8 mouse cellular contexts compared by ENCODE assay signal in genomic region chr11:98740393-98741050, GRCm38 (mm10). TPM values are rescaled to one million over a fixed set of nuclear protein-coding genes. Genes with fewer than 3 reads are reported as not detected.
DNase-seq lines count a peak whose midpoint lies in the region; ATAC-seq and TF ChIP-seq lines count a peak whose summit lies in the region.

TSS of gene Thra (plus strand) at chr11:98740638.

- no peaks in the 10 kb centered on the region for H3K27me3 ChIP-seq in heart, embryonic 13.5 days (replicated peaks)
- no peaks in the 10 kb centered on the region for H3K27me3 ChIP-seq in liver, embryonic 12.5 days (replicated peaks)

- H3K9ac ChIP-seq in ES-E14 (ENCODE audit: insufficient read depth, low read depth, low read length, poor library complexity, severe bottlenecking) = peak within 1 kb of the TSS; percentile 35; the same call in 1 of the 2 replicates
- H3K9ac ChIP-seq in heart, embryonic 13.5 days = peak within 1 kb of the TSS; percentile 95
- peak within 1 kb of the TSS; percentile 98 for H3K9ac ChIP-seq in liver, embryonic 12.5 days

- H3K4me1 ChIP-seq in ES-E14 (ENCODE audit: control insufficient read depth in 2 of 2, insufficient read depth in 2 of 2, low read length in 2 of 2, poor library complexity in 1 of 2) = peaks cover 13 to 38% of the 10 kb centered on the region in 2 experiments
- peaks cover 17% of the 10 kb centered on the region for H3K4me1 ChIP-seq in bone marrow macrophage, adult 2 months (ENCODE audit: control insufficient read depth, insufficient read depth, low read length)
- peaks cover 54% of the 10 kb centered on the region for H3K4me1 ChIP-seq in heart, embryonic 13.5 days
- peaks cover 73% of the 10 kb centered on the region for H3K4me1 ChIP-seq in liver, embryonic 12.5 days

- no peak within 1 kb of the TSS; the same call in 1 of the 2 replicates for H3K27ac ChIP-seq in ES-E14 (ENCODE audit: insufficient read depth, low read depth, low read length, poor library complexity, severe bottlenecking)
- no peak within 1 kb of the TSS for H3K27ac ChIP-seq in bone marrow macrophage, adult 2 months (ENCODE audit: insufficient read depth, low read depth, low read length)
- H3K27ac ChIP-seq in heart, embryonic 13.5 days (replicated peaks) = peak within 1 kb of the TSS; percentile 96
- H3K27ac ChIP-seq in liver, embryonic 12.5 days = peak within 1 kb of the TSS; percentile 95

- in situ Hi-C loops in ES-E14 (cut with MboI; ENCODE audit: low sequenced_read_pairs in 2 of 2, unreplicated experiment in 2 of 2) = no loop called here

- H3K36me3 ChIP-seq in ES-E14 (ENCODE audit: control insufficient read depth, insufficient read depth, low read length, poor library complexity, severe bottlenecking) = no peaks in the 10 kb centered on the region
- H3K36me3 ChIP-seq in heart, embryonic 13.5 days = no peaks in the 10 kb centered on the region
- no peaks in the 10 kb centered on the region for H3K36me3 ChIP-seq in liver, embryonic 12.5 days

- no peaks in the 10 kb centered on the region for H3K9me3 ChIP-seq in ES-E14 (ENCODE audit: control insufficient read depth, insufficient read depth, low read depth, low read length)
- no peaks in the 10 kb centered on the region for H3K9me3 ChIP-seq in heart, embryonic 13.5 days
- no peaks in the 10 kb centered on the region for H3K9me3 ChIP-seq in liver, embryonic 12.5 days (replicated peaks)

- no peak for TF ChIP-seq CTCF in bone marrow macrophage, adult 2 months (IDR thresholded peaks at IDR 0.05; ENCODE audit: low read depth, low read length)

- H3K4me2 ChIP-seq in heart, embryonic 13.5 days = peak within 1 kb of the TSS; percentile 79
- H3K4me2 ChIP-seq in liver, embryonic 12.5 days = peak within 1 kb of the TSS; percentile 99

- H3K4me3 ChIP-seq in ES-E14 (ENCODE audit: insufficient read depth in 1 of 2, low read depth in 1 of 2, low read length in 2 of 2, poor library complexity in 1 of 2, severe bottlenecking in 1 of 2) = peak within 1 kb of the TSS; percentile 85 to 97
- peak within 1 kb of the TSS; percentile 56 for H3K4me3 ChIP-seq in bone marrow macrophage, adult 2 months (ENCODE audit: insufficient read depth, low read length)
- H3K4me3 ChIP-seq in heart, embryonic 13.5 days = peak within 1 kb of the TSS; percentile 79
- H3K4me3 ChIP-seq in liver, embryonic 12.5 days = peak within 1 kb of the TSS; percentile 81

- under 1% methylated on average over 22 of the region's 22 CpGs for WGBS in heart, embryonic 13.5 days
- 1% methylated on average over 22 of the region's 22 CpGs for WGBS in liver, embryonic 12.5 days (ENCODE audit: insufficient replicate concordance)

- ATAC-seq in erythroid progenitor cell, adult 5-6 weeks (replicated peaks; ENCODE audit: low FRiP score, poor library complexity, severe bottlenecking) = peak; percentile 84
- ATAC-seq in heart, embryonic 13.5 days (ENCODE audit: extremely low read depth, insufficient number of reproducible peaks, low FRiP score, low TSS enrichment) = 0 out of 2 replicates have a peak, but pooled peaks have one; percentile 22
- peak; percentile 84 for ATAC-seq in liver, embryonic 12.5 days

- no peak for DNase-seq in ES-E14 (ENCODE audit: low read depth, low spot score)
- peak; percentile 83 for DNase-seq in kidney, postnatal 10 days
- DNase-seq in neural tube, embryonic 10.5 days (ENCODE audit: extremely low spot score, low spot score) = peak; percentile 63
- DNase-seq in urinary bladder, postnatal 14 days (ENCODE audit: low spot score) = peak; percentile 74

- no peak for TF ChIP-seq POLR2A in bone marrow macrophage, adult 2 months (IDR thresholded peaks at IDR 0.05; ENCODE audit: borderline replicate concordance, low read depth, low read length)

TF ChIP-seq in ES-E14, 5 proteins besides CTCF, POLR2A, EP300 and RAD21:
- TF ChIP-seq MAFK (IDR thresholded peaks at IDR 0.05; ENCODE audit: insufficient read depth, low read depth, low read length) = no peak
- TF ChIP-seq CHD2 (IDR thresholded peaks at IDR 0.05; ENCODE audit: low read depth, low read length) = no peak
- no peak for TF ChIP-seq HCFC1 (IDR thresholded peaks at IDR 0.05; ENCODE audit: borderline replicate concordance, insufficient read depth, low read length)
- no peak for TF ChIP-seq ZNF384 (IDR thresholded peaks at IDR 0.05; ENCODE audit: low read depth, low read length)
- TF ChIP-seq ZC3H11A (IDR thresholded peaks at IDR 0.05; ENCODE audit: borderline replicate concordance, low read depth, low read length) = no peak
TF ChIP-seq in ES-E14: peak in this region for 0.

RNA-seq across cellular contexts. Expression of gene Thra, which starts in this region (rescaled TPM):
- 7.7 and 9.0 TPM in 2 replicates for total RNA-seq in ES-E14 (2012; rRNA removed)
- 20.7 and 23.5 TPM in 2 replicates for polyA plus RNA-seq in bone marrow macrophage, adult 2 months (2012; ENCODE audit: insufficient read depth, insufficient read length, missing spikeins)
- total RNA-seq in erythroid progenitor cell, adult 5-6 weeks (2015; ENCODE audit: low replicate concordance) = 8.6 and 13.8 TPM in 2 replicates
- 3.3 and 8.0 TPM in 2 replicates for total RNA-seq in erythroid progenitor cell, adult 5-6 weeks (2017; ENCODE audit: low replicate concordance)
- 30.0 and 32.0 TPM in 2 replicates for polyA plus RNA-seq in heart, embryonic 13.5 days (2015; fragmentation: Nextera tagmentation; extraction: Ambion mirVana)
- 13.0 and 13.3 TPM in 2 replicates for polyA plus RNA-seq in liver, embryonic 12.5 days (2016; fragmentation: Nextera tagmentation; extraction: Ambion mirVana)

Comparison
In these comparisons a context has a peak if more than half of its experiments do, and no peak if none do; other contexts are left out.
1. H3K27ac ChIP-seq: peak in heart, embryonic 13.5 days (single experiment) and liver, embryonic 12.5 days (single experiment); none in ES-E14 (single experiment) and bone marrow macrophage, adult 2 months (single experiment).
2. H3K9ac ChIP-seq: peak in every context shown above with its lines; median percentile 98 in liver, embryonic 12.5 days; 95 in heart, embryonic 13.5 days; 35 in ES-E14.
3. ATAC-seq: peak in every context shown above with its lines; median percentile 84 in erythroid progenitor cell, adult 5-6 weeks; 84 in liver, embryonic 12.5 days; 22 in heart, embryonic 13.5 days.
4. Peak in every context shown above with its lines, with median percentiles within 50 percentile points of each other: H3K4me3 ChIP-seq.